Mouse (Mus musculus) megakaryocyte, embryonic 14.5 days (primary cell): ENCODE measurements around the gene Ripply2. TPM values are rescaled to one million over a fixed set of nuclear protein-coding genes. Genes with fewer than 3 reads are reported as not detected.

Experiments used
- H3K27me3 ChIP-seq: replicated peaks from 2 replicates; pipeline ENCODE3; 2012; ENCODE audit warnings: inconsistent platforms
- H3K36me3 ChIP-seq: replicated peaks from 2 replicates; pipeline ENCODE3; 2012; ENCODE audit warnings: low read length, inconsistent platforms, mixed read lengths
- H3K4me1 ChIP-seq: 2 replicates; pipeline ENCODE4 v1.6.1; 2012; ENCODE audit warnings: inconsistent platforms
- H3K4me3 ChIP-seq: replicated peaks from 2 replicates; pipeline ENCODE3; 2012; ENCODE audit warnings: moderate library complexity, mild to moderate bottlenecking, inconsistent platforms
- H3K9me3 ChIP-seq: 2 replicates; pipeline ENCODE4 v1.6.1; 2012; ENCODE audit warnings: inconsistent platforms
- FLI1 ChIP-seq: IDR thresholded peaks from 2 replicates; pipeline ENCODE4 v1.6.1; 2012; ENCODE audit warnings: low read length, inconsistent platforms, mixed read lengths
- GATA1 ChIP-seq: IDR thresholded peaks from 3 replicates; pipeline ENCODE4 v1.6.1; 2012; ENCODE audit warnings: mixed read lengths, low read length, inconsistent platforms, borderline replicate concordance
- polyA plus RNA-seq: library from polyadenylated mRNA; stranded (reverse); fragments of >175 nt; gene quantifications from 2 replicates; pipeline ENCODE4 v1.2.3, GENCODE M21; 2012; ENCODE audit warnings: low replicate concordance; ENCODE audit not compliant: insufficient read depth

Gene Ripply2
- polyA plus RNA-seq, 1 experiment, result 0.84 TPM

GRCm38 (mm10) chr9:87021778-87022523 is 6.6 kb downstream of the Ripply2 start, which contains the start of gene Cyb5r4:
Gene Cyb5r4 (plus strand): TSS chr9:87022014.
- TF ChIP-seq FLI1 (no peak), GATA1 (no peak)
- Histone ChIP-seq H3K27me3 (peaks cover 12% of the 10 kb centered on the region), H3K4me3 (peak within 1 kb of the TSS; percentile 97), H3K36me3 (no peaks in the 10 kb centered on the region), H3K9me3 (no peaks in the 10 kb centered on the region), H3K4me1 (peaks cover 33% of the 10 kb centered on the region)

- Histone ChIP-seq H3K9me3 (no peaks in the 10 kb centered on the region), H3K36me3 (peaks cover 24% of the 10 kb centered on the region), H3K4me1 (peaks cover 33% of the 10 kb centered on the region), H3K4me3 (peak overlapping the region; percentile 70), H3K27me3 (no peaks in the 10 kb centered on the region)
- TF ChIP-seq FLI1, result no peak
Measured at GRCm38 (mm10) chr9:87025764-87026163, 10.4 kb downstream of the Ripply2 start.

GRCm38 (mm10) chr9:87027423-87028084 is 12.2 kb downstream of the Ripply2 start:
- no peak overlapping the region for H3K4me3 ChIP-seq
- TF ChIP-seq GATA1 (no peak), FLI1 (no peak)

GRCm38 (mm10) chr9:87032196-87032595 is 16.9 kb downstream of the Ripply2 start:
- 0 out of 2 replicates have a peak, but pooled peaks cover 4% of the 10 kb centered on the region for H3K4me1 ChIP-seq
- H3K36me3 ChIP-seq, result peaks cover 72% of the 10 kb centered on the region
- TF ChIP-seq GATA1, result no peak
- TF ChIP-seq FLI1, result no peak
- H3K9me3 ChIP-seq, result no peaks in the 10 kb centered on the region
- no peak overlapping the region for H3K4me3 ChIP-seq
- H3K27me3 ChIP-seq, result no peaks in the 10 kb centered on the region

More at GRCm38 (mm10) chr9:87027423-87028084, 12.2 kb downstream of the Ripply2 start:
- Histone ChIP-seq H3K27me3 (no peaks in the 10 kb centered on the region), H3K36me3 (peaks cover 39% of the 10 kb centered on the region), H3K4me1 (peaks cover 26% of the 10 kb centered on the region), H3K9me3 (no peaks in the 10 kb centered on the region)

GRCm38 (mm10) chr9:87034831-87035580 is 19.7 kb downstream of the Ripply2 start:
- H3K27me3 ChIP-seq, result no peaks in the 10 kb centered on the region
- H3K4me3 ChIP-seq, result no peak overlapping the region
- peaks cover 70% of the 10 kb centered on the region for H3K36me3 ChIP-seq
- no peaks in the 10 kb centered on the region for H3K4me1 ChIP-seq
- no peaks in the 10 kb centered on the region for H3K9me3 ChIP-seq
- TF ChIP-seq FLI1 (no peak), GATA1 (no peak)

GRCm38 (mm10) chr9:87049425-87049824 is 34.1 kb downstream of the Ripply2 start:
- Histone ChIP-seq H3K27me3 (no peaks in the 10 kb centered on the region), H3K9me3 (no peaks in the 10 kb centered on the region), H3K4me1 (no peaks in the 10 kb centered on the region), H3K36me3 (peaks cover 66% of the 10 kb centered on the region), H3K4me3 (no peak overlapping the region)
- TF ChIP-seq FLI1 (no peak), GATA1 (no peak)

GRCm38 (mm10) chr9:87055547-87056235 is 40.4 kb downstream of the Ripply2 start:
- peaks cover 63% of the 10 kb centered on the region for H3K36me3 ChIP-seq
- no peaks in the 10 kb centered on the region for H3K27me3 ChIP-seq
- H3K4me3 ChIP-seq, result no peak overlapping the region
- TF ChIP-seq FLI1, result no peak
- TF ChIP-seq GATA1, result no peak
- no peaks in the 10 kb centered on the region for H3K9me3 ChIP-seq
- no peaks in the 10 kb centered on the region for H3K4me1 ChIP-seq

- H3K4me3 ChIP-seq, result no peak overlapping the region
- TF ChIP-seq GATA1 (no peak), FLI1 (no peak)
- H3K36me3 ChIP-seq, result peaks cover 71% of the 10 kb centered on the region
- H3K4me1 ChIP-seq, result no peaks in the 10 kb centered on the region
- H3K27me3 ChIP-seq, result no peaks in the 10 kb centered on the region
- H3K9me3 ChIP-seq, result no peaks in the 10 kb centered on the region
Measured at GRCm38 (mm10) chr9:87062337-87062736, 47.0 kb downstream of the Ripply2 start.

GRCm38 (mm10) chr9:87068160-87068559 is 52.8 kb downstream of the Ripply2 start:
- peaks cover 52% of the 10 kb centered on the region for H3K36me3 ChIP-seq
- 0 out of 2 replicates have a peak, but pooled peaks cover 2% of the 10 kb centered on the region for H3K9me3 ChIP-seq

More at GRCm38 (mm10) chr9:87068160-87068559, 52.8 kb downstream of the Ripply2 start:
- H3K27me3 ChIP-seq, result no peaks in the 10 kb centered on the region
- H3K4me1 ChIP-seq, result no peaks in the 10 kb centered on the region
- TF ChIP-seq FLI1 (no peak), GATA1 (no peak)
- H3K4me3 ChIP-seq, result no peak overlapping the region

Other genes starting within 250 kb of the Ripply2 start
- gene Snap91, start 134.9 kb upstream of the Ripply2 start, polyA plus RNA-seq, result not detected in 2 replicates
- gene Cyb5r4, start 6.5 kb downstream of the Ripply2 start, polyA plus RNA-seq, result 3.1 and 8.3 TPM in 2 replicates
- gene Mrap2, start 128.8 kb downstream of the Ripply2 start, polyA plus RNA-seq, result not detected in 2 replicates
- gene Cep162, start 240.0 kb downstream of the Ripply2 start, polyA plus RNA-seq, result 0.35 and 0.64 TPM in 2 replicates